16 mouse cellular contexts compared by ENCODE assay signal in genomic region chr6:91547313-91547712, GRCm38 (mm10).
"Had no signal": no experiment of that assay in that cellular context is flagged by ENCODE, and none has a peak within 500 bp of the region (broad histone marks: within the 10 kb centered on the region; RNA-seq: fewer than 3 reads in every experiment).

No protein-coding gene starts in this region.

- H3K27ac ChIP-seq: liver, embryonic 15.5 days; lung, embryonic 15.5 days; macrophage; midbrain, embryonic 12.5 days; midbrain, embryonic 15.5 days; neural tube, embryonic 12.5 days had no signal

- H3K27me3 ChIP-seq: midbrain, embryonic 15.5 days; neural tube, embryonic 12.5 days had no signal

- H3K4me2 ChIP-seq: liver, embryonic 15.5 days; lung, embryonic 15.5 days; midbrain, embryonic 12.5 days; midbrain, embryonic 15.5 days; neural tube, embryonic 12.5 days had no signal

- ATAC-seq: lung, postnatal 0 days; midbrain, embryonic 15.5 days had no signal

- H3K4me1 ChIP-seq: liver, embryonic 15.5 days; midbrain, embryonic 12.5 days; midbrain, embryonic 15.5 days; neural tube, embryonic 12.5 days had no signal

- H3K9me3 ChIP-seq: liver, embryonic 15.5 days; lung, embryonic 15.5 days; megakaryocyte, embryonic 14.5 days; midbrain, embryonic 12.5 days; midbrain, embryonic 15.5 days; neural tube, embryonic 12.5 days had no signal

- DNase-seq: liver, postnatal 0 days; lung, adult 2 months; lung, postnatal 14 days; lung, postnatal 36 days; right cerebral cortex, postnatal 14 days; thymus, adult 18-20 months; thymus, postnatal 14 days; thymus, postnatal 36 days had no signal

- H3K36me3 ChIP-seq: liver, embryonic 15.5 days; lung, embryonic 15.5 days; midbrain, embryonic 12.5 days; midbrain, embryonic 15.5 days; neural tube, embryonic 12.5 days had no signal

- H3K4me3 ChIP-seq: liver, embryonic 15.5 days; lung, embryonic 15.5 days; midbrain, embryonic 12.5 days; midbrain, embryonic 15.5 days; neural tube, embryonic 12.5 days had no signal

- H3K9ac ChIP-seq: liver, embryonic 15.5 days; liver, postnatal 0 days; lung, embryonic 15.5 days; midbrain, embryonic 12.5 days; midbrain, embryonic 15.5 days; neural tube, embryonic 12.5 days had no signal
